Mouse (Mus musculus): ENCODE results near the gene Lix1l. TPM values are rescaled to one million over a fixed set of nuclear protein-coding genes. Genes with fewer than 3 reads are reported as not detected.

The Lix1l gene
- polyA plus RNA-seq, 1 experiment from 2014 or later, result 6.7 TPM

DNA sequence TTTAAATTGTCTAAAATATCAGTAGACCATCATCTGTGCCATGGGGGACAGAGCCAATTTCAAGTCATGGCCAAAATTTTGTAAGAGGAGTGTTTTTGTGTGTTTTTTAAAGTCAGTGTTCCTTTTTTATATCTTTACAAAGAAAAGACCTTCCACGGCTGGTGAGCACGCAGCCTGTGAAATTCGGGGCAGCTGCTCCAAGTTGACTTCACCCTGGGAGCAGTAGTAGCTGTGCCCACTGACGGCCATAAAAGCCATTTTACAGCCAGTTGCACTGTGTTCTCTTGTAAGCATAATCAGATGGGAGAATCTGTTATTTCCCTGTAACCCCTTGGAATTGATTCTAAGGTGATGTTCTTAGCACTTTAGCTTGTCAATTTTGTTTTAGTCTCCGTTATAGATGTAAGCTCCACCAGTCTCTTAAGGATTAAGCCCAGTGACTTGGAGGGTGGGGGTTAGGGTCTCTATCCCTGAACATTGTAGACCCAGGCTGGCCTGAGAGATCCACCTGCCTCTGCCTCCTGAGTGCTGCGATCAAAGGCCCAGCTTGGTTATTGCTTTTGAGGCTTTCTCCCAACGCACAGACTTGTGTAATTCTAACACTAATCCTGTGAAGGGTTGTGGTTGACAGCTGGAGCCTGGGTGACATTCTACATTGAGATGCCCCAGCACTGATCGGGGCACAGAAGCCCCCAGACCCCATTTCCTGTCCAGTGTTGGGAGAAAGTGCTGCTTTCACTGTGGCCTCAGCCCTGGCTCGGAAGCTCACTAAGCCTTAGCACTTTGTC lies 39.9 kb upstream of the Lix1l start:
- ATAC-seq (ENCODE audit: insufficient number of reproducible peaks, insufficient read depth, low FRiP score, low read depth), result no peak
- 58% methylated on average over 9 of the region's 9 CpGs for WGBS
- Histone ChIP-seq H3K9me3 (ENCODE audit: control insufficient read depth, low read length) (no peaks in the 10 kb centered on the region), H3K36me3 (ENCODE audit: control insufficient read depth, insufficient read depth, low read length) (peaks cover 33% of the 10 kb centered on the region), H3K4me2 (ENCODE audit: low read length) (peak overlapping the region; percentile 85), H3K4me3 (ENCODE audit: control insufficient read depth in 1 of 2, insufficient read depth in 1 of 2, low read depth in 1 of 2, low read length in 2 of 2) (peak overlapping the region; percentile 76 to 94), H3K9ac (ENCODE audit: low read length) (peak overlapping the region; percentile 98), H3K4me1 (ENCODE audit: control insufficient read depth in 2 of 2, insufficient read depth in 2 of 2, low read length in 2 of 2) (peaks cover 15 to 28% of the 10 kb centered on the region in 2 experiments), H3K27me3 (ENCODE audit: control insufficient read depth, insufficient read depth, low read length) (no peaks in the 10 kb centered on the region), H3K27ac (replicated peaks in 1 of 2; ENCODE audit: control insufficient read depth in 1 of 2, insufficient read depth in 1 of 2, low read depth in 2 of 2, low read length in 2 of 2) (peak overlapping the region; percentile 81 to 96)

DNA sequence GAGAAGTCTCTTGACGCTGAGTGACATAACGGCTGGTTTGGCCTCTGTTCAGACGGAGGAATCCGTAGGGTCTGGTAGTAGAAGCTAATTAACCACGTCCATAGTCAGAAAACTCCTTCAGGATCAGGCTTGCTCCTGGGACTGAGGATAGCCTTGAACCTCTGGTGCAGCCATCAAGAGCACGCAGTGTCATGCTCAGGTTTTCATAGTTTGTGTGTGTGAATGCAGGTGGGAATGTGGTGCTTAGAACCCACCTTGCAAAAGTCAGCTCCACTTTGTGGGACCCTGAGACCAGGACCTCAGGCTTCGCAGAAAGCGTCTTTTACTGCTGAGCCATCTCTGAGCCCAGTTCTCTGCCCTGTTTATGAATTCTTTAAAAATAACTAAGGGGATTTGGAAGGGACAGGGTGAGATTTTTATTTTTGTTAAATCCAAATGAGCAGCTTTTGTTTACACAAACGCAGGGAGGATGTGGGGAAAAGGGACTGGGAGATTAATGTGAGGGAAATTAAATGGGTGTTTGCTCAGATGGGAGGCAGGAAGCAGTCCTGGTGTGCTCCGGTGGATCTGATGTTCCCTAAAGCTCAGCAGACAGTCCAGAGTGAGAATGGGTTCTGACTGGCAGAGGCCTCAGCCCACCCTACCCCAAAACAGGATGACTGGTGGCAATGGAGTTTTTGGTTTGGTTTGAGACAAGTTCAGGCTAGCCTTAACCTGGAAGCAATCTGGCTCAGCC lies 38.8 kb upstream of the Lix1l start:
- H3K4me1 ChIP-seq (ENCODE audit: control insufficient read depth in 2 of 2, insufficient read depth in 2 of 2, low read length in 2 of 2), result peaks cover 15 to 22% of the 10 kb centered on the region in 2 experiments
- H3K9me3 ChIP-seq (ENCODE audit: control insufficient read depth, low read length), result no peaks in the 10 kb centered on the region
- peak overlapping the region; percentile 55 to 96 for H3K27ac ChIP-seq (replicated peaks in 1 of 2; ENCODE audit: control insufficient read depth in 1 of 2, insufficient read depth in 1 of 2, low read depth in 2 of 2, low read length in 2 of 2)
- H3K36me3 ChIP-seq (ENCODE audit: control insufficient read depth, insufficient read depth, low read length), result peaks cover 33% of the 10 kb centered on the region
- peak overlapping the region; percentile 98 for H3K9ac ChIP-seq (ENCODE audit: low read length)
- peak overlapping the region; percentile 85 for H3K4me2 ChIP-seq (ENCODE audit: low read length)
- 46% methylated on average over 10 of the region's 10 CpGs for WGBS
- ATAC-seq (ENCODE audit: insufficient number of reproducible peaks, insufficient read depth, low FRiP score, low read depth), result no peak
- H3K27me3 ChIP-seq (ENCODE audit: control insufficient read depth, insufficient read depth, low read length), result no peaks in the 10 kb centered on the region
- peak overlapping the region; percentile 22 to 76; a peak in 3 of 4 replicates for H3K4me3 ChIP-seq (ENCODE audit: control insufficient read depth in 1 of 2, insufficient read depth in 1 of 2, low read depth in 1 of 2, low read length in 2 of 2)

DNA sequence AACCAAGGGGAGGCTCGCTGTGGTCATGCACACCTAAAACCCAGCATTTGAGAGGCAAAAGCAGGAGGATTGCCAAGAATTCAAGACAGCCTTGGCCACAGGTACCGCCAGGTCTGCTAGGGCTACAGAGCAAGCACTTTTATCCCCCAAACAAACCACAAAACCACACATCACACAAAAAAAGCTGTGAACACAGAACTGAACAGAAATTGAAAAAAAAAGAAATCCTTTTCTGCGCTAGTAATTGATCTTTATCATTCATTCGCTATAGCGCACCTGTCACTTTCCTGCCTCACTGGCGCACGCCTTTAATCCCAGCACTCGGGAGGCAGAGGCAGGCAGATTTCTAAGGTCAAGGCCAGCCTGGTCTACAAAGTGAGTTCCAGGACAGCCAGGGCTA lies 37.7 kb upstream of the Lix1l start:
- peak overlapping the region; percentile 29 to 96; a peak in 2 of 4 replicates for H3K27ac ChIP-seq (replicated peaks in 1 of 2; ENCODE audit: control insufficient read depth in 1 of 2, insufficient read depth in 1 of 2, low read depth in 2 of 2, low read length in 2 of 2)
- no peak overlapping the region for H3K4me3 ChIP-seq (ENCODE audit: control insufficient read depth in 1 of 2, insufficient read depth in 1 of 2, low read depth in 1 of 2, low read length in 2 of 2)
- WGBS, result 93% methylated on average over 8 of the region's 8 CpGs
- H3K4me2 ChIP-seq (ENCODE audit: low read length), result no peak overlapping the region
- H3K9me3 ChIP-seq (ENCODE audit: control insufficient read depth, low read length), result no peaks in the 10 kb centered on the region
- peaks cover 15 to 22% of the 10 kb centered on the region in 2 experiments for H3K4me1 ChIP-seq (ENCODE audit: control insufficient read depth in 2 of 2, insufficient read depth in 2 of 2, low read length in 2 of 2)
- no peak for ATAC-seq (ENCODE audit: insufficient number of reproducible peaks, insufficient read depth, low FRiP score, low read depth)
- peaks cover 33% of the 10 kb centered on the region for H3K36me3 ChIP-seq (ENCODE audit: control insufficient read depth, insufficient read depth, low read length)
- H3K27me3 ChIP-seq (ENCODE audit: control insufficient read depth, insufficient read depth, low read length), result no peaks in the 10 kb centered on the region
- no peak overlapping the region for H3K9ac ChIP-seq (ENCODE audit: low read length)

DNA sequence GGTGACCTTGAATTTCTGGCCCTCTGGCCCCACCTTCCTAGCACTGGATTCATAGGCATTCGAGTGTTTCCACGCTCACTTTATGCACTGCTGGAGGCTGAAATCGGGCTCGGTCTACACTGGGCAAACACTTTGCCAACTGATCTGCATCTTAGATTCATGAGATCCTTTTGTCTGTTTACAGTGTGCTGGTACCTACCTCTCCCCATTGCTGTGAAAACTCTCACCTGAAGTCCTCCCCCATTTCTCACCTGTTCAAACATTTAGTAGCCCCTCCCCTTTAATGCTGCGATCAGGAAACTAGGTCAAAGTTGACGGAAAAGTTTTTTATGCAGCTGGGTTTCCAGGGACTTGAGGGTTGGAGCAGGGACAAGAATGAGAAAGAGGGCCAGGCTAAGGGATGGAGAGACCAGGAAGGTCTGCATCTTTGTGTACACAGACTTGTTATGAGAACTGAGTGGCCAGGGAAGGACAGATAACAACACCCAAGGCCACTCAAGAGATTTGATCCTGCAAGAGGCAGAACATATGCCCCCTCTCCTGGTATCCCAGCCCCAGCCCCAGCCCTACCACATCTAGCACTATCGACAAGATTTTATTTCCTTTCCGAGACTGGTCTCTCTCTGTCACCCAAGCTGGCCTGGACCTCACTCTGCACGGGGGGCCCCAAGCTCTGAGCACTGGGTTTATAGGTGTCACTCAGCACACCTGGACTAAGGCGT lies 36.9 kb upstream of the Lix1l start:
- peak; percentile 8; the same call in 1 of the 2 replicates for ATAC-seq (ENCODE audit: insufficient number of reproducible peaks, insufficient read depth, low FRiP score, low read depth)

DNA sequence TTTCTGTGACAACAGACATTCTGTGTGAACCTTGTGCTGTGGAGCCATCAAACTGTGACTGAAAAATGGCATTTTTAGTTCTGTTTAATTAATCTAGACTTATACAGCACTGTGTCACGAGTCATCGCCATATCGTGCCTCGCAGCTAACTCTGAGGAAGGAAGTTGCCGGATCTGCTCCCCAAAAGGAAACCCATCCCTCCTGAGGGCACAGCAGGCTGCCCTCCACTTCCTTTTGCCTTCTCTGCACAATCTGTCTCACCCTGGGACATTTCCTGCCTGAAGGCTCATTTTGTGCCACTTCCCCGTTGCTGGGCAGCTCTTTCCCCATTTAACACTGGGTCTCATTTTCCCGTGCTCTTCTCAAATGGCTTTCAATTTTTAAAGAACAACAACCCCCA lies 36.3 kb upstream of the Lix1l start:
- Histone ChIP-seq H3K4me1 (ENCODE audit: control insufficient read depth in 2 of 2, insufficient read depth in 2 of 2, low read length in 2 of 2) (peaks cover 19 to 29% of the 10 kb centered on the region in 2 experiments), H3K9me3 (ENCODE audit: control insufficient read depth, low read length) (no peaks in the 10 kb centered on the region), H3K27ac (replicated peaks in 1 of 2; ENCODE audit: control insufficient read depth in 1 of 2, insufficient read depth in 1 of 2, low read depth in 2 of 2, low read length in 2 of 2) (peak overlapping the region; percentile 79 to 82), H3K4me2 (ENCODE audit: low read length) (peak overlapping the region; percentile 8; the same call in 1 of the 2 replicates), H3K27me3 (ENCODE audit: control insufficient read depth, insufficient read depth, low read length) (no peaks in the 10 kb centered on the region), H3K9ac (ENCODE audit: low read length) (peak overlapping the region; percentile 6; the same call in 1 of the 2 replicates), H3K36me3 (ENCODE audit: control insufficient read depth, insufficient read depth, low read length) (peaks cover 24% of the 10 kb centered on the region), H3K4me3 (ENCODE audit: control insufficient read depth in 1 of 2, insufficient read depth in 1 of 2, low read depth in 1 of 2, low read length in 2 of 2) (no peak overlapping the region)
- WGBS, result 49% methylated on average over 7 of the region's 7 CpGs
- peak; percentile 20; the same call in 1 of the 2 replicates for ATAC-seq (ENCODE audit: insufficient number of reproducible peaks, insufficient read depth, low FRiP score, low read depth)

More for the DNA sequence above, 36.9 kb upstream of the Lix1l start:
- Histone ChIP-seq H3K27me3 (ENCODE audit: control insufficient read depth, insufficient read depth, low read length) (no peaks in the 10 kb centered on the region), H3K9me3 (ENCODE audit: control insufficient read depth, low read length) (no peaks in the 10 kb centered on the region), H3K36me3 (ENCODE audit: control insufficient read depth, insufficient read depth, low read length) (peaks cover 29% of the 10 kb centered on the region), H3K4me3 (ENCODE audit: control insufficient read depth in 1 of 2, insufficient read depth in 1 of 2, low read depth in 1 of 2, low read length in 2 of 2) (no peak overlapping the region), H3K4me1 (ENCODE audit: control insufficient read depth in 2 of 2, insufficient read depth in 2 of 2, low read length in 2 of 2) (peaks cover 15 to 23% of the 10 kb centered on the region in 2 experiments), H3K27ac (replicated peaks in 1 of 2; ENCODE audit: control insufficient read depth in 1 of 2, insufficient read depth in 1 of 2, low read depth in 2 of 2, low read length in 2 of 2) (peak overlapping the region; percentile 79 to 82), H3K9ac (ENCODE audit: low read length) (peak overlapping the region; percentile 6; the same call in 1 of the 2 replicates), H3K4me2 (ENCODE audit: low read length) (peak overlapping the region; percentile 8; the same call in 1 of the 2 replicates)
- 40% methylated on average over 10 of the region's 10 CpGs for WGBS

DNA sequence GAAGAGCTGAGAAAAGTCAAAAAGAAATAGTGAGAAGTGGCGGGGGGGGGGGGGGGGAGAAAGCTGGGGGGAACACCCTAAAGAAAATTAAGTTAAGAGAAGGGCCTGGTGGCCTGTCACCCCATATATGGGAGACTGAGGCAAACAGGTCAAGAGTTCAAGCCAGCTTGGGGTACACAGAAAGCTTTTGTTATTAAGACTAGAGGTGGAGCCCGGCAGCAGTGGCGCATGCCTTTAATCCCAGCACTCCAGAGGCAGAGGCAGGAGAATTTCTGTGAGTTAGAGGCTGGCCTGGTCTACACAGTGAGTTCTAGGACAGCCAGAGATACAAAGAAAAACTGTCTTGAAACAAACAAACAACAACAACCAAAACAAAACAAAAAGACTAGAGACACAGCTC lies 35.8 kb upstream of the Lix1l start:
- Histone ChIP-seq H3K9ac (ENCODE audit: low read length) (no peak overlapping the region), H3K4me1 (ENCODE audit: control insufficient read depth in 2 of 2, insufficient read depth in 2 of 2, low read length in 2 of 2) (peaks cover 22 to 33% of the 10 kb centered on the region in 2 experiments), H3K4me2 (ENCODE audit: low read length) (no peak overlapping the region), H3K27ac (replicated peaks in 1 of 2; ENCODE audit: control insufficient read depth in 1 of 2, insufficient read depth in 1 of 2, low read depth in 2 of 2, low read length in 2 of 2) (peak overlapping the region; percentile 12 to 79; a peak in 2 of 4 replicates), H3K4me3 (ENCODE audit: control insufficient read depth in 1 of 2, insufficient read depth in 1 of 2, low read depth in 1 of 2, low read length in 2 of 2) (no peak overlapping the region), H3K27me3 (ENCODE audit: control insufficient read depth, insufficient read depth, low read length) (no peaks in the 10 kb centered on the region), H3K36me3 (ENCODE audit: control insufficient read depth, insufficient read depth, low read length) (peaks cover 19% of the 10 kb centered on the region), H3K9me3 (ENCODE audit: control insufficient read depth, low read length) (no peaks in the 10 kb centered on the region)
- ATAC-seq (ENCODE audit: insufficient number of reproducible peaks, insufficient read depth, low FRiP score, low read depth), result no peak
- WGBS, result 64% methylated on average over 3 of the region's 3 CpGs

Measured in heart, embryonic 14.5 days (tissue).